Mouse (Mus musculus): ENCODE results near the gene Ngfr.

Ngfr gene

DNA sequence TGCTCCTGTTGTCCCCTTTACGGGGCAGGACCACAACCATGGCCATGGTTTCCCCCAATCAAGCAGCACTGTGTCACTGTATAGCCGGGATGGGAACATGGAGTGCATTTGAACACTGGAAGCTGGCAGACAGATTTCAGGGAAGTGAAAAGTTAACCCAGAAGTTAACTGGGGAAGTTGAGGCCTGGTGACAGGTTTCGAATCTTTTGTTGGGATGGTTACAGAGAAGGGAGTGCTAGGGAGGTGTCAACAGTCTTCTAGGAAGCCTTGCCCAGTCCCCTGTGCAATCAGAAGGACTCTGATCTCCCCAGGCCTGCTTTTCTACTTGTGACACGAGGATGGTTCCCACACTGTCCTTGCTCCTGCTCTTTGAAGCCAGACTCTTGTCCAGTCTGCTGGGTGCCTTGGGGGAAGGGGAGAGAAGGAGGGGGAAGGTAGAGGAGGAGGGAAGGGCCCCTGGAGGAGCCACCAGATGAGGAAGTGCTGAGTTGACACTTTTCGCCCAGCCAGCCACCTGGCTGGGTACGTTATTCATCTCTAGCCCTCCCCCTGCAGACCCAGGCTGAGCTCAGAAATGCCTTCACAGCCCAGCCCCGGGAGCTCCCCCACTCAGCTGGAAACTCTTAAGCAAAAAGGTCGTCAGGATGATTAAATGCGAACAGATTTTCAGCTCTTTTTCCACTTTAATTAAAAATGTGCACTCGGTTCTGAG is 8.1 kb upstream of the Ngfr start:
- no peak for DNase-seq (ENCODE audit: low spot score in 2 of 2)

DNA sequence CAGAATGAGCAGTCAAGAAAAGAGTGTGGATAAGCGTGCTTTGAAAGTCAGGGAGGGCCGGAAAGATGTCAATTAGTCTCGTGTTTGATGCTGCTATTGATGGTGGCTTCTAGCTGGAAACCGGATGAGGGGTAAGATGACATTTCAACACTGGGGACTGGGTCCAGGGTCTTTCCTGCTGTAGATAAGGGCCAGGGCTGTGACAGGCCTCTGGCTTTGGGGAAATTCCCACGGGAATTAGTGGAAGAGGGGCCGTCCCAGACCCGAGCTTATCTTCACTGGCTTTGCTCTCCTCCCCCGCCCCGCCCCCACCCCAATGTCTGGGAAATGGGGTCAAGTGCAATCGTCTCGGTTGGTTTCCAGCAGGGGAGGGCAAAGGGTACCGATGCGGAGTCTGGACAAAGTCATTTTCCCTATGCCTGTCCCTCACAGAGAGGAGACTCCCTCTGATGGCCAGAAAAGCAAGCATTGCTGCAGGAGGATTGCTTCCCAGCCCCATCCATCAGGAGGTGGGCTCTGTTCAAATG is 7.2 kb upstream of the Ngfr start:
- no peak for DNase-seq (ENCODE audit: low spot score in 2 of 2)

DNA sequence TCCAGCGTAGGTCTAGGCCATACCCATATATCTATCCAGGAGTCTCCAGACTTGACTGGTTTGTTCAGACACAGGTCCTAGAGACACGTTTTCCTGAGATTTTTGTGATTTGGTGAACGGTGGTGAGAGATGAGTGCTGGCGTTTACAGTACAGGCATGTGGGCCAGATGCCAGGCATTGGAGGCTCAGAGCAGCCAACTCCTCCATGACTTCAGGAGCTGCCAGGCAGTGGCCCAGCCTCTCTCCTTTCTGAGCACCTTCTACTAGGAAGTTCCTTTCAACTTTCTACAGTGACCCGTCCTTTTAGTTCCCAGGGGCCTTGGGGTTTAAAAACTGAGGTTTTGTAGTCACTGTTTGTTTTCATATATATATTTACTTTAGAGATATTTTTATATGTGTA is 6.0 kb upstream of the Ngfr start:
- no peak for DNase-seq (ENCODE audit: low spot score in 2 of 2)

DNA sequence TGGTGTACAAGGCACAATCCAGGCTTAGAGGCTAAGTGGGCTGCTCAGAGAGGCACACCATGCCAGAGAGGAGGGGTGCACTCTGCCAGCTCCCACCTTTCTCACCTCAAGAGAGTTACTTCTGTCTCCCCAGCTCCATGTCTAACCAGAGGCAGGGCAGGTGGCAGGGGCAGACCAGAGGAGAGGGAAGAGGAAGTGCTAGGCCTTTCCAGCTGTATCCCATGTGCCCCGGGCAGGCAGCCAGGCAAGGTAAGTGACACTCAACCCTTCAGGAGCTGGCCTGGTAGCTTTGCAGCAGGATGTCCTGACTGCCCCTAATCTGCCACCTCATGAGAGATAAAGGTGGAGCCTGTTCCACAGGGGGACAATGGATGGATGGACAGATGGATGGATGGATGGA is 5.2 kb upstream of the Ngfr start:
- no peak for DNase-seq (ENCODE audit: low spot score in 2 of 2)

DNA sequence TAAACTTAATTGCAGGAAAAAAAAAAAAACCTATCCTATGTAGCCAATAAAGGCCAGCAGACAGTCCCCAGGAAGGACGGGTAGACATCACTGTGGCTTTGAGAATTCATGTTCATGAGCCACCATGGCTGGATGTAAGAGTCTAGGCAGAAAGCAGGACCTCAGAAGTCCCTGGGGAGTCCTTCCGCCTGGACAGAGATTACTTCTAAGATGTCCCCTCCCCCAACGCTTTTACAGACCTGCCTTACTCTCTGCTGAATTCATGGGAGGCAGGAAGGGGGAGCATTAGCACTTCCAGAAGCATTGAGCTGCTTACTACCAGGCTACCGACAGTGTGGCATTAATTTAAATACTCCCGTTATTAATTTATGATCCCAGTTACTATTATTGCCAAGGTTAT is 1.7 kb upstream of the Ngfr start:
- no peak for DNase-seq (ENCODE audit: low spot score in 2 of 2)

DNA sequence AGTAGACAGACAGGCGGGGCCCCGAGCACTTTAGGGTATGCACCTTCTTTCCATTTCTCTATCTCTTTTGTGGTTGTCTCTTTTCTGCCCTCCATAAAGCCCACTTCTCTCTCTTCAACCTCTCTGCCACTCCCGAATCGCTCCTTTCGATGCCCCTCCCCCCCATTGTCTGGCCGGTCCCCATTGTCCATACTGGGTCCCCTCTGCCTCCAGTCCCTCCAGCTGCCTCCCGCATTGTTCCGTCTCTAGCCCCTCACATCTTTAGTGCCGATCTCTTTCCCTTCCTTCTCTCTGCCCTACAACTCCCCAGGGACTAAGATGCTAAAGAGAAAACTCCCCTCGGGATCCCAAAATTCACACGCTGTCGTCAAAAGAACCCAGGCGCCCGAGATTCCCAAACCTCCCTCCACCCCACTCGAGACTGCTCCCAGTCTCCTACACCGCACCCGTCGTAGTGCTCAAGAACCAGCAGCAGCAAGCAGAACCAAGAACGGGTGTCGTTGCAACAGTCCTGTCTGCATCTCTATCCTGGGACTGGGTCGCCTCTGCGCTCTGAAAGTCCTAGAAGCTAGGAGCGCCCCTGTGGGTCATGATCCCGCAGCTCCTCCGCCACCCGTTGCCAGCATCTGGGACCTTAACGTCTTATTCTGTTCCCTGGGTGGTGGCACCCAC is 648 bp downstream of the Ngfr start:
- no peak for DNase-seq (ENCODE audit: low spot score in 2 of 2)

DNA sequence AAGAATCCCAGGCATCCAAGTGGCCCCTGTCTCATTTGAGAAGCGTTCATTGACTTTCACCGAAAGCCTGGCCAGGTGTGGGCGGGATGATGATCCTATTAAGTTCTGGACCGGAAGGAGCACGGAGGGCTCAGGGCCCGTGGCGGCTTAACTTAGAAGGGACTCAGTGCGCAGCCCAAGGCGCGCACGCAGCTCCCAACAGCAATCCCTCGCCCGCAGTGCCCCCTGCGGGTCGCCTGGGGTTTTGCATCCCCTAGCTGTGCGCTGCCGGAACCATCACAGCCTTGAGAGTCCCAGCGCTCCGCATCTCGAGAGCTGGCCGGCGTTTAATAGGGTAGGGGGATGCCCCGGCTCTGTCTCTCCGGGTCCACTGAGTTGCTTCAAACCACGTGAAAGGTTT is 1.4 kb downstream of the Ngfr start:
- peak; percentile 68 to 87 for DNase-seq (ENCODE audit: low spot score in 2 of 2)

DNA sequence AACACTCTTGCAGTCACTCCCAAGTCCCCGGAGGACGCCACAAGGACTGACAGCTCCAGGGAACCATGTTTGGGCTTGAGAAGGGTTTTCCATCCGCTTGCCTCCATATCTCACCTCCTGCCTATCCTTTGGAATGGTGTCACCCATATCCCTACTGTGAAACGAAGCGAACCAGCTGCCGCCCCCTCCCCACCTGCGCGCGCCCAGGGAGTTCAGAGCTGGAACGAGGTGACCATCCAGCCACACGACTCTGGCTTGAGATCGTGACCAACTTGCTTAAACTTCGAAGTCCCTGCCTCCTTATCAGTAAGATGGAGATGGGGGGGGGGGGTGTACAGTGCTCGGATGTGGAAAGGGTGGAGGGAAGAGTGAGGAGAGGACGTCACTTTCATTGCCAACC is 1.9 kb downstream of the Ngfr start:
- no peak for DNase-seq (ENCODE audit: low spot score in 2 of 2)

DNA sequence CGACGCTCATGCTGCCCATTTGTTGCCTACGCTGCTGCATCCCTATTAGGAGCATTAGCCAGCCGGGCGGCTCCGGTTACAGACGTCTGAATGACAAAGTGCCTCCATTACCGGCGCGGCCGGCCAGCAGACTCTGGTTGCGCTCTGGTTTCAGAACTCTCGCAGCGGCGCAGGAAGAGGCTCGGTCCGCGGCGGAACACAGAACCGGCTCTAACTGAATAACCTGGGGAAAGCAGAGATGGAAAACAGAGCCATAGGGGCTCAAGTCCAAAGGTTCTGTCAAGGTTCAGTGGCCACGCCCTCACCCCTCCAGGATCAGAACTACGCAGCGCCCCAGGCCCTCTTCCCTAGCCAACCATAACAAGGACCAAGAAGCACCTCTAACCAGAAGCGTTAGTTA is 2.3 kb downstream of the Ngfr start:
- no peak for DNase-seq (ENCODE audit: low spot score in 2 of 2)

DNA sequence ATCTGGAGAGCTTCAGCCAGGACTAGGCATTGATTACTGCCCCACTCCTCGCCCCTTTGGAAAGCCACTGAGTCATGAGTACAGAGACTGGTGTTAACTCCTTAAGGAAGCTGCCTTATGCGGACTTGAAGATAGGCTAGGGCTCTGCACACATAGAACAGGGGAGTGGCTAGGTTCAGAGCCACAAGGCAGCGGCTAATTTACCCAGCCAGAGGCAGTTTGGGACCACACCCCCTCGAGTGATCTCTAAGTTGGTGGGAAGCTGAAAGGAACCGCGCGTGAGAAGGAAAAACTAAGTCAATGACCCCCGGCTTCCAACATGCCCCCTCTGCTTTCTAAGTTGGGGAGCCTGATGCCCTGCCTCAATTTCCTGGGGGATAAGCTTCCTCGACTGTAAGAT is 2.9 kb downstream of the Ngfr start:
- no peak for DNase-seq (ENCODE audit: low spot score in 2 of 2)

DNA sequence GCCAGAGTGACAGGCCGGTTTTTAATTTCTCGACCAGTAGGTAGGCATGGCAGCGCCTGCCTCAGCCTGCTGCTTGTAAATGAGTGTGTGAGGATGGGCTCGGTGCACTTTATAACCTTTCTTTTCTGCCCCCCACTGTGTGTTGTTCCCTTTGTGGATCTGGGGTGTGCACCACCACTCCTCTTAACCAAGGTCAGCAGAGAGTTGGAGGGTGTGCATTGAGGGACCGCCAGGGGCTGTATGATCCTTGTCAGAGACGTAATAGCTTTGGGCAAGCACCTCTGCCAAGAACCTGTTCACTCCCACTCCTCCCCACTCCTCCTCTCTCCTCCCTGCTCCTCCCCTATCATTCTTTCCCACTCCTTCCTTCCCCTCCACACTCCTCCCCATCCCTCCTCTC is 4.1 kb downstream of the Ngfr start:
- DNase-seq (ENCODE audit: low spot score in 2 of 2), result no peak

DNA sequence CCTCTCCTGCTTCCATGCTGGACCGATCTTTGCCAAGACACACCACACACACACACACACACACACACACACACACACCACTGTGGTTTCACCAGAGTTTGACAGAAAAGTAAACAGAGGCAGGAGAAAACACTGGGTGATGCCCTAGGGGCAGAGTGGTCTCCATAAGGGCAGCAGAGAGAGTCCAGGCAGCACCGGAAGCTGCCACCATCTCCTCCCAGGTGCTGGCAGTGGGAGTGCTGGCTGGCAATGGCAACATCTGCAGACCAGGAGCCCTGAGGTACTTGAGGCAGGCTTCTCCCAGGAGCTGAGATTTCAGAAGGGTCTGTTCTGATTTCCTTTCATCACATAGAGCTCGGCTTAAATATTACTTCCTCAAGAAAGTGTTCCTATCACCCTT is 5.3 kb downstream of the Ngfr start:
- no peak for DNase-seq (ENCODE audit: low spot score in 2 of 2)

DNA sequence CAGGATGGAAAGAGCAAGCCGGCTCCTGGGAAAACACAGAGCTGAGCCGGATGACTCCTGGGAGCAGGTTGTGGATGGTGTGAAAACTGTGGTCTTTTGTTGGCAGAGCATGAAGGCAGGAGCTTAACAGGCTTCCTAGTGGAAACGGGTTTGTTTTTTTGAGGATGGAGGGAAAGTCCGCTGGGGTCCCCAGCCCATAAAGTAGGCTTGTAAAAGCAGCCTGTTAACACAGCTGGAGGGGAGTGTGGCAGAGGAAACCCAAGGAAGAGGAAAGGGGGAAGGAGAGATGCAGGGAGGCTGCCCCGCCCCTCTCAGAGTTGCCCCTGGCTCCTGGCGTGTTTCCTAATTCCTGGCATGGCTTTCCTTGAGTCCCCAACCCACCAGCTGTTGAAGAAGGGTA is 8.1 kb downstream of the Ngfr start:
- DNase-seq (ENCODE audit: low spot score in 2 of 2), result no peak

DNA sequence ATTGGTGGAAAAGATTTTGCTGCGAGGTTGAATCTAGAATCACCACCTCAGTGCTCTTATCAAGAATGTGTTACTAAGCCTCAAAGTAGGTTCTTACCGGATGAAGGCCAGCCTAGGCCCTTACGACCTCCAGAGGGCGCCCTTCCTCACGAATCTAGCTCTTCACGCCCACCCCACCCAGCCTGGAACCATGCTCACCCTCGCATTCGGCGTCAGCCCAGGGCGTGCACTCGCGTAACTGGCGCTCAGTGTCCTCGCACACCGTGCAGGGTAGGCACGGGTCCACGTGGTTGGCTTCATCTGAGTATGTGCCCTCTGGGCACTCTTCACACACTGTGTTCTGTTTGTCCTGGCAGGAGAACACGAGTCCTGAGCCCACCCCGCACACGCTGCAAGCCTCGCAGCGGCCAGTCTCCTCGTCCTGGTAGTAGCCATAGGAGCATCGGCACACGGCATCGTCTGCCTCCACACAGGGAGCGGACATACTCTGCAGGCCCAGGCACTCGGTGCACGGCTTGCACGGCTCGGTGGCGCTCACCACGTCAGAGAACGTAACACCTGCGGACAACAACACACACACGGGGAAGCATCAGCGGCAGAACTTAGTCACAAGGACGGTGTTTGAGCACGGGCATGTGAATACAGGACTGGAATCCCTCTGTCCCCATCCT is 9.6 kb downstream of the Ngfr start:
- no peak for DNase-seq (ENCODE audit: low spot score in 2 of 2)

DNA sequence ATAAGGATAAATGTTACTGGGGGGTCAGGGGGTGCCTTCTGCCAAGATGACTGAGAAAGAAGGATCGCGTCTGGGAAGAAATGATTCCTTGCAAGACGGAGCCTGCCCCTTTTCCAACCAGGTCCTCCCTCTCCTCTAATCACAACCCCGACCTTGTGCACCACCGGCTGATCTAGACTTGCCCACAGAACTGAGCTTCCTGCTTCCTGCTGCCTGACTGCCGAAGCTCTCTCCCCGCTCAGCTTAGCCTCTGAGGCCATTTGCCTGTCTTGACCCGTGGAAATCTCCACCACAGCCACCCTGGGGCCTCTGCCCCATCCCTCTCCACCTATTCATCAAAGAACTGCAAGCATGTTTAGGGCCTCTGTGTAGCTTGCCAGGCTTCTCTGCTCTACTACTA is 11.2 kb downstream of the Ngfr start:
- no peak for DNase-seq (ENCODE audit: low spot score in 2 of 2)

DNA sequence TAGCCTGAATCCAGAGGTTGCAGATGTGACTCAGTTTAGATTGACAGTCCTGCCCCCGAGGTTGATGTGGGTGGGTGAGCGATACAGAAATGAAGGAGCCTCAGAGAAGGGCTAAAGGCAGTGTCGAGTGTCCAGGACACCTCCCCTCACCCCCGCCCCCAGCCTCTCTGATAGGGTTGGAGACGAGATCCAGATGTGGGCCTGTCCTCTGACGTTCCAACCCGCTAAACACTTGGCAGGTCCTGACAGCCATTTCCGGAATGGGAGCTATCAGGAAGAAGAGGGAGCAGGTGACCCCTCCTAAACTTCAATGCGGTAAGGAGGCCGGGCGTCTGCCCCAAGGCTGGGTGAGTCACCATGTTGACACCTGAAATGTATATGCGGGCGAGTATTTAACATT is 11.7 kb downstream of the Ngfr start:
- DNase-seq (ENCODE audit: low spot score in 2 of 2), result no peak

DNA sequence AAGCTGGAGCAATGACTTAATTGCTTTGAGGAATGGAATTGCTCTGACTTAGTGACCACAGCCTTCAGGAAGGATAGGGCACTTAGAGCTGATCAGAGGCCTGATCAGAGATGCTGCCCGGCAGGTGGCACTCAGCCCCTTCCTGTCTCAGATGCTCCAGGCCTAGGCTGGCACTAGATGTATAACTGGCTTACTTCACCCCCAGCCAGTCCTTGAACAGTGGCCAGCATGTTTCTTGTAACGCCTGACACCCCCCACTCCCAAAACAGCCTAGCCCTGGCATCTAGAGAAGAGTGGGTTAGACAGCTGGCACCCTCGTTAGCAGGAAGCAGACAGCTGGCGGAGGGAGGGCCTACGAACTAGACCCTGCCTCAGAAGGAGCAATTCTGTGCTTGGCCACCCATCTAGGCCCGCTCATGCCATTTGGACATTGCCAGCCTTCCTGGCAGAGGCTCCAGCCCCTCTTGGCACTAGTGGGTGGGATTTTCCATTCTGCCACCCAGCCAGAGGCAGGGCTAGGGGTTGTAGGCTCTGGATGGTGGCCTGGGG is 12.7 kb downstream of the Ngfr start:
- no peak for DNase-seq (ENCODE audit: low spot score in 2 of 2)

DNA sequence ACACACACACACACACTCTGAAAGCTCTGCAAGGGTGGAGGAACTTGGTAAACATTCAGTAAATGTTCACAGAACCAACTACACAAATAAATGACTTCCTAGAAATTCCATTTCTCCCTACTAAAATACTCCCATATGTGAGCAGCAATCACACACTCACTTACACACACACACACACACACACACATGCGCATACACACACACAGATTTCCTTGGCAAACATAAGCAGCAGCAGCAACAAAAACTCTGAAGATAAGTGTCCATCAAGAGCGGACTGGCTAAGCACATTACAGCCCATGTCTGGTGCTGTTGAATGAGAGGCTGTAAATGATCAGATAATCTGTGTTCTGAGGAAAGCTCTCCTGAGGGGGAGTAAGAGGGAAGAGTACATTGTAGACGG is 15.3 kb downstream of the Ngfr start:
- DNase-seq (ENCODE audit: low spot score in 2 of 2), result no peak

DNA sequence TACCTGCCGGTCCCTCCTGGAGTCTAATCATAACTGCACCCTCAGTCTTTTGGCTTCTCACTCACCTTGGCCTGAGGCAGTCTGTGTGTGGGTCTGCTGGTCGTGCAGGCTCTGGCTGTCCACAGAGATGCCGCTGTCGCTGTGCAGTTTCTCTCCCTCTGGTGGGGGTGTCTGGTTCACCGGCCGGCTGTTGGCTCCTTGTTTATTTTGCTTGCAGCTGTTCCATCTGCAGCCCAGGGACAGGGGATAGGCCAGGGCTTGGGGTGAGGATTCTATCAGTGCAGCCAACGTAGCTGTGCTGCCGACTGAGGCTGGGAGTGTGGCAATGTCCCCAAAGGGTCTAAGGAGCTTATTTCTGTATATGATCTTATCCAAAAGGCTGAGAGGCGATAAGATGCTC is 15.8 kb downstream of the Ngfr start:
- DNase-seq (ENCODE audit: low spot score in 2 of 2), result no peak

DNA sequence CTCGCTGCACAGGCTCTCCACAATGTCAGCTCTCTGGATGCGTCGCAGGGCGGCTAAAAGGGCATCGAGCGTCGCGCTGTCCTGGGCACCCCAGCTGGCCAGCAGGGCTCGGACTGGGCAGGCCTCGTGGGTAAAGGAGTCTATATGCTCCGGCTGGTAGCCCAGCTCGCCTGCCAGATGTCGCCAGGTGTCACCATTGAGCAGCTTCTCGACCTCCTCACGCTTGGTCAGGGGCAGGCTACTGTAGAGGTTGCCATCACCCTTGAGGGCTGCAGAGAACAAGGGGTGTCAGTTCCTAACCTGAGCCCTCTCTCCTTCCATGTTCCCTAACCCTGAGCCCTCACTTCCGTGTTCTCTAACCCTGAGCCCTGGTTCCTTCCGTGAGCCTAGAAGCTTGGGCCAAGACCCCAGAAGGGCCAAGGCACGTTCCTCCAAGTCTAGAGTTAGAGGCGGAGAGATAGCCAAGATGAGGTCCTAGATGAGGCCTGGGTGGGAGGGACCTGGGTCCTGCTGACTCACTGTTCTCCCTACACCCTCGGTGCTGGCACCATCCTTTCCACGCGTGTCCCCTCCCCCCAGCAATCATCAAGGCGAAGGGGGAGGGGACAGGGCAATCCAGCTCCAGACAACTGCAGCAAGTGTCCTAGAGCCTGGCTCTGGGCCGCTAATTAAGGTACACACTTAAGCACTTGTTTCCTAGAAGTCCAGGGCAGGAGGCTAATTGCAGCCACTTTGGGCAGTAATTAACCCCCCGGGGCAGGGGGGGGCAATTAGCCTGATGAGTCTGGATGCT is 16.5 kb downstream of the Ngfr start:
- no peak for DNase-seq (ENCODE audit: low spot score in 2 of 2)

DNA sequence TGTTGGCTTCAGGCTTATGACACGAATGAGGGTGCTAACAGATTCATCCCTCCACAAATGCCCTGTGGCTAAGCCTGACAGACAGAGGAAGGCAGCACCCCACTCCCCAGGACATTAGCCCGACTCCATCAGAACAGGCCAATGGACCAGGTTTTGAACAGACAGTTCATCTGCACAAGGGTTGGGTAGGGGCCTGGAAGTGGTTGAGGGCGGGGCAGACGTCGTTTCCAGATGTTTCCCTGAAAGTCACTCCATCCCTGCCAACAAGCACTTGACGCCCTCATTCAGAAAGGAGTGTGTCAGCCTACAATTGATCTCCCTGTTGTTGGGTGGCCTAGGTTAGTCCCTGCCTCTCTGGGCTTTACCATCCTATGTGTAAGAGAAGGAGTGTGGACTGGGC is 17.6 kb downstream of the Ngfr start:
- peak in 1 of 2 experiments; percentile 54 for DNase-seq (ENCODE audit: low spot score in 2 of 2)
